Mouse (Mus musculus) heart, postnatal 10 days (tissue): ENCODE results near the gene F2. TPM values are rescaled to one million over a fixed set of nuclear protein-coding genes. Genes with fewer than 3 reads are reported as not detected.
A peak's percentile ranks its signal among the peaks of the same experiment; 100 is the strongest.

ENCODE experiments used
- DNase-seq, 2 experiments: peaks; one replicate each; pipeline ENCODE4 v3.0.0; 2021
- intact Hi-C: fragments of 180-260 bp; cut with DNase I; formaldehyde crosslinking; loops from one replicate; pipeline ENCODE4 v1.15.1; 2025
- total RNA-seq, 2 experiments: library from RNA; stranded (reverse); gene quantifications; 2 replicates each; pipeline ENCODE4 v1.2.3; 2021

F2 gene
- total RNA-seq, result under 1 TPM in 1 of 2 experiments, not detected in 1; 0.12 TPM

DNA sequence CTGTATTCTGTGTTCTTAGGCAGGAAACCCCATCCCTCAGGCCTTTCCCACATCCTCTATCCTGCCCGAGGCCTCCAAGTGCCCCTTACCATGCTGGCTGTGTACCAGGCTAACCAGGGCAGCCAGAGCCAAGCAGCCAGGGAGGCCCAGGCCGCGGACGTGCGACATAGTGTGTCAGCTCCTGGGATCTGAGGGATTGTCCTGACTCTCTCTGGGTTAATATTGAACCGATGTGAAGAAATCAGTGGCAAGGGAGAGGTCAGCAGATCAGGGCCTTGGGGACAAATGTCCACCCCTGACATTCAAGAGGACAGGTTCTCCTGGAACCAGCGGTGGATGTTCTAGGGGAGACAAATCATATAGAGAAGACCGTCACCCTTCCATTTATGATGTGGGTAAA is at the start of gene F2:
Gene F2 (minus strand): TSS at position 186 of the 400 bp plus-strand sequence.
- DNase-seq, result no peak
- intact Hi-C loops, result no loop called here

DNA sequence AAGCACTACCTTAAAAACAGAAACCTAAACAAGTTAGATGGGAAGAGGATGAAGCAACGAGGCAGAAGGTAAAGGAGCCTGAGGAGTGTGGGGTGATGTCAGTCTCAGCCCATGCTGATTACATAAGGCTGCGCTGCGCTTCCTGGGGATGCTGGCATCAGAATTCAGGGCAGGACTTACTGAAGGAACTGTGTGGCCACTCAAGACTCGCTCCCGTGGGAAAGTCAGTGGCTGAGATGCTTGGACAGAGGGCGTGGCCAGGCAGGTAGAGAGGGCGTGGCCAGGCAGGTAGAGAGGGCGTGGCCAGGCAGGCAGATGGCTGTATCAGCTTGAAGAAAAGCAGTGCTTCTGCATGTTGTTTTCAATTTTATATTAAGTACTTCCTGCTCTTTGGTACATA is 47.7 kb upstream of the F2 start:
- DNase-seq, result no peak
- intact Hi-C loops, result no loop called here

DNA sequence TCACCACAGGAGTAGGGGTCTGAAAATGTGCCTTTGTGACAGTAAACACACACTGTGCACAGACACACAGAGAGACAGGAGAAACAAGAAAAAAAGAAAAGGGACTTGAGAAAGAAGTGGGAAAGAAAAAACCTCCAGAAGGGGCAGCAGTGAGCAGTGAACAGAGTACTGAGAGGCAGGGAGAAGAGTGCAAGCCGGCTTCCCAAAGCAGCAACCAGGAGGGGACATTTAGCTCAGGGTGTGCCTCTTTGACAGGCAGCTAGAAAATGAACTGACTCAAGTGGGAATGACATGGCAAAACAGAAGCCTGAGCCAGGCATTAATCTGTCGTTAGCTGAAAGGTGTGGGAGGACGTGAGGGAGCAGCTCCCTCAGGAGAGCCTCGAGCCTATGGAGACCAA is 46.6 kb upstream of the F2 start:
- intact Hi-C loops, result no loop called here
- DNase-seq, result peak; percentile 57 to 82

GRCm38 (mm10) chr2:91676961-91677360 is 40.7 kb upstream of the F2 start:
- DNase-seq, result no peak

DNA sequence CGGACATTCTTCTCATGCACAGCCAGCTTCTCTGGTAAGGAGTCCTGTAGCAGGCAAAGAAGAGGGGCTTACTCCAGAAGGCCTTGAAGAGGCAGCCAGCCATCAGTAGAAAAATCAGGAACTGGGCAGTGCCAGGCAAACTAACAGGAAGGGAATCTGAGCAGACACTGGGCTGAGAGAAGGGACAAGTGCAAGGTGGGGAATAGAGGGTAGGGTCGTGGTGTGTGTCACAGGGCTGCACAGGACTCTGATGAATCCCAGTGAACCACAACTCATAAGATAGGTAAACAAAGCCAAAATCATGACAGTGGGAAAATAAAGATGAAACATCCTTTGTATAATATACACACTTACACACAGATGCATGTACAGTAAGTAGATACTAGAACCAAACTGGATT is 40.2 kb upstream of the F2 start:
- intact Hi-C loops, result no loop called here

More at GRCm38 (mm10) chr2:91676961-91677360, 40.7 kb upstream of the F2 start:
- intact Hi-C loops, result no loop called here

GRCm38 (mm10) chr2:91674895-91675294 is 38.7 kb upstream of the F2 start:
- intact Hi-C loops, result no loop called here
- no peak for DNase-seq

More for the DNA sequence above, 40.2 kb upstream of the F2 start:
- no peak for DNase-seq

DNA sequence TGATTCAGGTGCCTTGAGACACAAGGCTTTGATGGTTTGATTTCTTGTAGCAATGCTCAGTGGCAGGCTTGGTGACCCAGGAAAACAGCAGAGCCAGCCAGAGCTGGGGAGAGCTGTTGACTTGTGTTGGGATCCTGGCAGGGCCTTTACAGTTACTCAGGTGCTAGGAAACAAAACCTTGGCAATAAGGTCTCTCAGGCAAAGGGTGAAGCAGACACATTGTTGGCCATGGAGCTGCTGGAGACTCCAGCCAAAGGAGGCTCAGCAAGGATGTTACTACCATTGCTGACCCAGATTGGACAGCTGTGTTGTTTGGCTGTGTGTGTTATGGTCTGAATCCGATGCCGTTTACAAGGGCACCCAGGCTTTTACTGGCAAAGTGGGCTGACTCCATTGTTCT is 37.4 kb upstream of the F2 start:
- DNase-seq, result no peak
- intact Hi-C loops, result no loop called here

- no peak for DNase-seq
- intact Hi-C loops, result no loop called here
These were observed 33.8 kb upstream of the F2 start for GRCm38 (mm10) chr2:91670038-91670437.

GRCm38 (mm10) chr2:91669326-91669725 is 33.1 kb upstream of the F2 start:
- no peak for DNase-seq
- intact Hi-C loops, result no loop called here

GRCm38 (mm10) chr2:91667747-91668146 is 31.5 kb upstream of the F2 start:
- no peak for DNase-seq
- intact Hi-C loops, result no loop called here

DNA sequence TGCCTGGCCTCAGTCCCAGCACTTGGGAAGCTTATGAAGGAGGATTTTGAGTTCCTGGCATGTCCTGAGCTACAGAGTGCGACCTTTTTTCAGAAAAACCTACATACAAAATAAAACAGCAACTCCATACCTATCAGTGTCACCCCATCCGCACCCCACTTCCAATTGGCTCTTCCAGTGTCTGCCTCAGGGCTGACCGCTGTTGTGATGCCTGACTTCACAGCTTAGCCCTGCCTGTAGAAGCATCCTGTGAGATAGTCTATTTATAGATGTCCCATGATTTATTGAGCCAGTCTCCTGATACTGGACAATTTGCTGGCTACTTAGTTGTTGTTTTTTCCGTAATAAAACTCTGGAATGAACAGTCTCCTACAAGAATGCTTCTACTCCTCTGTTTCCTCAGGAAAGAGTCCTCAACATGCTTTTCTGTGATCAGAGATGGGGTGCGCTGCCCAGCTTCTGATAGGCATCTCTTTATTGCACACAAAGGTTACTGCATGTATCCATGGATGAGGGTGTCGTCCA is 30.2 kb upstream of the F2 start:
- intact Hi-C loops, result no loop called here
- no peak for DNase-seq

DNA sequence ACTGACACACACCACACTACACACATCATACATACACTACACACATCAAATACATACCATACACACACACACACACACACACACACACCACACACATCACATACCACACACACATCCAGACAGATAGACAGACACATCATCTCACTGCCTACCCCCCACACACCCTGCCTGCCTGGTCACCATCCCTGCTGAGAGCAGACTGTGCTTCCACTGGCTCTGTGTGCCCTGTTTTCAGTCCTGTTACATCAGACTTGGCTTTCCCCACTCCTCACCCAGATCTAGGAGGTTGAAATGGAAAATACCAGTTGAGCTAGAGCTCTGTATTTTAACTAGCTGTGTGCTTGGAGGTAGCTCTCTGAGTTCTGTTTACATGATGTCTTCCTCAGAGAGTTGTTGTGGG is 28.6 kb upstream of the F2 start:
- intact Hi-C loops, result no loop called here
- no peak for DNase-seq

DNA sequence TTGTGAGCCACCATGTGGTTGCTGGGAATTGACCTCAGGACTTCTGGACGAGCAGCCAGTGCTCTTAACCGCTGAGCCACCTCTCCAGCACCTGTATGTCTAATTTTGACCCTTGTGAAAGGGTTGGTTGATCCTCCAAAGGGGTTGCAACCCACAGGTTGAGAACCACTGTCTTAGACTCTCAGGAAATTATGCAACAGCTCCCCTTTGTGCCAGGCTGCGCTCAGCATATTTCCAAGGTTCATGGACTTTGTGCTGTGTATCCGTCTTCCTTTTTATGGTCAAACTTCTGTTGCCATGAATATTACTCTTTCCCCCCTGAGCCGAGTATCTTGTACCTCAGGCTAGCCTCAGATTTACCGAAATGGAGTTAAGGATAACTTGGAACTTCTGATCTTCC is 24.8 kb upstream of the F2 start:
- intact Hi-C loops, result no loop called here

DNA sequence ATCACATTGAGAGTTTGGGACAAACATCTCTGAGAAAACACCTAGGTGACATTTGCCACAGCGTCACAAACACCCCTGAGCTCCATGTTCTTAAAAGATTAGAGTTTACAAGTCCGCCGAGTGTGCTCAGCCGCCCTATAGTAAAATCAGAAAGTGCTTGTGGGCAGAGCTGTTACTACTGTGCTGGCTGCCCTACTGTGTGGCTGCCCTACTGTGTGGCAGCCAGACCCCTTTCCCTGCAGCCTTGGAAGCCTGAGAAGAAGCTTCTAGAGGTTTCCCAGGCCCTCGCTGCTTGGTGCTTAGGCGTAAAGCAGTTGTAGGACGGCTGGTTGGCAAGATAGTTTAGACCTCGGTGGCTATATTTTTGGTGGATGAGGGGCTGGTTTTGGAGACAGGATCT is 23.4 kb upstream of the F2 start:
- DNase-seq, result no peak
- intact Hi-C loops, result no loop called here

More for the DNA sequence above, 24.8 kb upstream of the F2 start:
- DNase-seq, result no peak

DNA sequence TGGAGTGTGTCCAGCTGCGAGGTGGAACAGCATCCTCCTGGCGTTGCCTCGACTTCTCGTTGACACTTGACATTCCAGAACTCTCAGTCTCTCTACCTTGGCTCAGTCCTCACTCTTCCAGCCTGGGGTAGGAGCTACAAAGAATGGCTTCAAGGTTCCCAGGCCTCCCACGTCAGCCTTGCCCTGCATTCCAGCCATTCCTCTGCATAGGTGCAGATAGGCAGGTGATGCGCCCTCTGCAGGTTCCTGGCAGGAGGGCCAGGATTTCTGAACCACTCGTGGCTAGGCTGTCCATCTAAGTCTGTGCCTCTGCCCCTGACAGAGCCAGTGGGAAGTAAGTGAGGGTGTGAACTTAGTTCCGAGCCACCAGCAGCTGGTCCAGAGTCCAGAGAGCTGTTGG is 20.6 kb upstream of the F2 start:
- intact Hi-C loops, result no loop called here

DNA sequence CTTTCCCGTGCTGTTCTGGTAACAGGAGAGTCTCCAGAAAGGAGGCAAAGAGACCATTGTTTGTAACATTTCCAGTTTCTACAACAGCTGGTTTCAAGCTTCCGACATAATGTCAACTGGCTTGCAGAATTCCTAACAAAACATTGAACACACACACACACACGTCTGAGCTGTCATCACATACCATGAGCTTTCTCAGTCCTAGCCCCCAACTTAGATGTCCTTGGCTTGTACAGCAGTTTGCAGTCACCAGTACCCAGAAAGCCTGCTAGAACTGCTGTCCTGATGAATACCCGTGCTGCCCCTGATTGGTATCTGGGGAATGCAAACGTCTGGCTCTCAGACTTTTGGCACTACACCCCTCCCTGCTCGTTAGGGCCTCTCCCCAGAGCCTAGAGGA is 19.6 kb upstream of the F2 start:
- DNase-seq, result peak in 1 of 2 experiments; percentile 28
- intact Hi-C loops, result no loop called here

More for the DNA sequence above, 20.6 kb upstream of the F2 start:
- DNase-seq, result no peak

DNA sequence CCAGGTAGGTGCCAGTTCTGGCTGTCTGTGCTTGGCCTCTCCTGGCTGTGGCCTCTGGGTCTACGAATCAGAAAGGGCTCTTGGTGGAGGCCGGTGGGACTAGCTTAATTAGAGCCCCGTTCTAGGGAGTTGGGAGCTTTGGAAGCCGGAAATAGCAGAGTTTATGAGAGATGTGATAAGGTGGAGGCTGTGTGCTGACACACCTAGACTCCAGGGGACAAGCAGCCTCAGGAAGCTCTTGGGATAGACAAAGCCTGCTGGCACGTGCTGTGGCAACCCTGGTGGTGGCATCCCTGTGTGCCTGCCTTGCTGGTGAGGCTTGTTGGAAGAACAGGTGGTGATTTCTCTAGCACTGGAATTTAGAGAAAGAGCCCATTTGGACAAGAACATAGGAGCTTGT is 19.2 kb upstream of the F2 start:
- DNase-seq, result no peak

GRCm38 (mm10) chr2:91652863-91653262 is 16.6 kb upstream of the F2 start:
- DNase-seq, result no peak
- intact Hi-C loops, result no loop called here

More for the DNA sequence above, 19.2 kb upstream of the F2 start:
- intact Hi-C loops, result no loop called here

- no peak for DNase-seq
- intact Hi-C loops, result no loop called here
These were observed 15.4 kb upstream of the F2 start for GRCm38 (mm10) chr2:91651458-91652258.

DNA sequence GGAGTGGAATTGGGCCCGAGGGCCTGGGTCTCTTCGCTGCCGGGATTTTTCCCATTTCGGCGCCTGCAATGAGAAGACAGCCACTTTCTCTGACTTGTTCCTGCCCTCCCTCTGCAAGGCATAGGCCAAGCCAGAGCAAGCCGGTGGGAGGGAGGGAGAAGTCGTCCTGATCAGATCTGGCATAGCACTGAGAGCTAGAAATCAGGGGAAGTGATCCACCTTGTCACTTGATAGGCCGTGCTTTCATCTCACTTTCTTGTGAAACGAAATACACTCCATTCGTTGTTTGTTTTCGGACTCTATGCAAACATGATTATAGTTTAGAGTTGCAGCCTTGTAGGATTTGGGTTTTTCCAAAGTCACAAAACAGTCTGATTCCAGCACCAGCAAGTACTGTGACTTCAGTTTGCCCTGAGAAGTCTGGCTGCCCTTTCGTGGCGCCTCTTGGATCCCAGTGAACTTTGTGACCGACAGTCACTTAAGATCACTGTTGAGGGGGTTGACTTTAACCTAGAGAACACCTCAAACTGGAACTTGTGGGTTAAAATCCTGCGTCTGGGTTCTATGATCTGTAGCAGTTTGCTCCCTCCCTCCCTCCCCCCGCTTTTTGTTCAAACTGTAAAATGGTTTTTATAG is 14.3 kb upstream of the F2 start:
- DNase-seq, result no peak
- intact Hi-C loops, result no loop called here

GRCm38 (mm10) chr2:91649553-91650359 is 13.5 kb upstream of the F2 start, which contains the start of the genes Zfp408 and Arhgap1:
Gene Zfp408 (minus strand): TSS chr2:91649791.
Gene Arhgap1 (plus strand): TSS chr2:91649860.
- peak; percentile 98 to 99 for DNase-seq
- intact Hi-C loops, result no loop called here
